Mouse (Mus musculus) olfactory bulb, adult 2 months (tissue): ENCODE measurements around the gene Camta1. TPM values are rescaled to one million over a fixed set of nuclear protein-coding genes. Genes with fewer than 3 reads are reported as not detected.
"Not testable (repeated sequence)": the region's sequence is repeated elsewhere in the genome, so short reads cannot be mapped to it uniquely, and the experiment has no call there.

Experiments
- H3K27ac ChIP-seq: fragments of 200-500 bp; 2 replicates; pipeline ENCODE4 v1.5.1; 2012; ENCODE audit warnings: low read depth, low read length; ENCODE audit not compliant: insufficient read depth
- H3K4me1 ChIP-seq: fragments of 200-500 bp; 2 replicates; pipeline ENCODE4 v1.6.1; 2012; ENCODE audit warnings: low read length; ENCODE audit not compliant: control insufficient read depth, insufficient read depth
- H3K4me3 ChIP-seq: fragments of 200-500 bp; 2 replicates; pipeline ENCODE4 v1.5.1; 2012; ENCODE audit warnings: mild to moderate bottlenecking, low read depth, low read length, moderate library complexity; ENCODE audit not compliant: insufficient read depth
- CTCF ChIP-seq: fragments of 200-500 bp; IDR thresholded peaks from 2 replicates; pipeline ENCODE4 v1.5.1; 2012; ENCODE audit warnings: low read depth, mild to moderate bottlenecking, low read length, moderate library complexity; ENCODE audit not compliant: insufficient read depth
- POLR2A ChIP-seq: fragments of 200-500 bp; IDR thresholded peaks from 2 replicates; pipeline ENCODE4 v1.6.1; 2012; ENCODE audit warnings: mild to moderate bottlenecking, low read depth, low read length, moderate library complexity; ENCODE audit not compliant: insufficient read depth
- WGBS: fragments of 180-500 bp; shearing (Covaris S2); methylation state at CpG from one replicate; pipeline ENCODE4 v1.1.7; 2018; 5-methylcytosine and 5-hydroxymethylcytosine counted together
- polyA plus RNA-seq: library from polyadenylated mRNA; stranded (reverse); fragments of >200 nt; gene quantifications from 2 replicates; pipeline ENCODE4 v1.2.4, GENCODE M21; 2012; ENCODE audit warnings: low replicate concordance; ENCODE audit not compliant: missing spikeins, insufficient read depth, insufficient read length

Camta1 gene
- polyA plus RNA-seq, 1 experiment: 363 TPM

- TF ChIP-seq POLR2A (peak; percentile 68), CTCF (no peak)
- Histone ChIP-seq H3K27ac (peak within 1 kb of the TSS; percentile 89), H3K4me3 (peak within 1 kb of the TSS; percentile 69), H3K4me1 (peaks cover 11% of the 10 kb centered on the region)
- WGBS: under 1% methylated on average over 78 of the region's 79 CpGs
These were observed 817.4 kb downstream of the Camta1 start, which contains the start of gene Per3 for GRCm38 (mm10) chr4:151044037-151044943. Gene Per3 (minus strand): TSS chr4:151044665.

- no peak for TF ChIP-seq CTCF
- no peak for TF ChIP-seq POLR2A
- WGBS: 8% methylated on average over 5 of the region's 5 CpGs
- Histone ChIP-seq H3K27ac (0 out of 2 replicates have a peak overlapping the region, but pooled peaks have one; percentile 2), H3K4me3 (peak overlapping the region; percentile 28; the same call in 1 of the 2 replicates), H3K4me1 (peaks cover 11% of the 10 kb centered on the region)
These were observed 818.4 kb downstream of the Camta1 start for GRCm38 (mm10) chr4:151043281-151043680.

- Histone ChIP-seq H3K4me3 (no peak overlapping the region), H3K4me1 (peaks cover 11% of the 10 kb centered on the region), H3K27ac (no peak overlapping the region)
- no peak for TF ChIP-seq POLR2A
- no peak for TF ChIP-seq CTCF
- WGBS: 29% methylated on average over 5 of the region's 5 CpGs
These were observed 820.2 kb downstream of the Camta1 start for GRCm38 (mm10) chr4:151041506-151041905.

DNA sequence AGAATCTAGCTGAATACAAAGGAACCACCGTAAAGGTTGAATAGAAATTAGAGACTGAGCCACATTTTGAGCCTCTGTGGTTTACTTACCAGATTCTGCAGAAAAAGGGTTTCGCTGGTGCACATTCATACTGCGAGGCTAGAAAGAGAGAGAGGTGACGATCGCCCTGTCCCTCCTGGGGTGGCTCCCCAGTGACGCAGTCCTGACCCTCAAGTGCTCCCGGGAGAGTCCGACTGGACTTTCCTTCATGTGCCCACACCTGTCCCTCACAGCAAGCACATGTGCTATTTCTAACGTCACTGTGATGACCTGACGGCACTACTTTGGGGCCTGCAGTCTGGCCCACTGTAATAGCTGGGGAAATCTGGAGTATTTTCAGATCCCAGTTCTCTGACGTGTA, 823.9 kb downstream of the Camta1 start:
- H3K4me3 ChIP-seq: no peak overlapping the region
- WGBS: 91% methylated on average over 11 of the region's 11 CpGs
- H3K27ac ChIP-seq: no peak overlapping the region
- TF ChIP-seq CTCF: no peak
- TF ChIP-seq POLR2A: no peak
- peaks cover 9% of the 10 kb centered on the region for H3K4me1 ChIP-seq

GRCm38 (mm10) chr4:151036521-151036920, 825.2 kb downstream of the Camta1 start:
- no peak overlapping the region for H3K4me3 ChIP-seq
- peaks cover 3% of the 10 kb centered on the region for H3K4me1 ChIP-seq
- no peak for TF ChIP-seq POLR2A
- TF ChIP-seq CTCF: no peak
- WGBS: 92% methylated on average over 7 of the region's 7 CpGs
- no peak overlapping the region for H3K27ac ChIP-seq

GRCm38 (mm10) chr4:151027001-151027400, 834.7 kb downstream of the Camta1 start:
- WGBS: 48% methylated on average over 6 of the region's 6 CpGs
- H3K4me3 ChIP-seq: no peak overlapping the region
- H3K27ac ChIP-seq: no peak overlapping the region
- no peaks in the 10 kb centered on the region for H3K4me1 ChIP-seq
- TF ChIP-seq POLR2A (no peak), CTCF (no peak)

- TF ChIP-seq CTCF (no peak), POLR2A (no peak)
- WGBS: 85% methylated on average over 9 of the region's 9 CpGs
These were observed 837.5 kb downstream of the Camta1 start for GRCm38 (mm10) chr4:151024152-151024551.

GRCm38 (mm10) chr4:151017356-151017755, 844.3 kb downstream of the Camta1 start:
- not testable (repeated sequence) for H3K27ac ChIP-seq, H3K4me1 ChIP-seq, H3K4me3 ChIP-seq
- WGBS: 95% methylated on average over 1 of the region's 1 CpGs

More at GRCm38 (mm10) chr4:151024152-151024551, 837.5 kb downstream of the Camta1 start:
- Histone ChIP-seq H3K27ac (no peak overlapping the region), H3K4me1 (no peaks in the 10 kb centered on the region), H3K4me3 (no peak overlapping the region)

DNA sequence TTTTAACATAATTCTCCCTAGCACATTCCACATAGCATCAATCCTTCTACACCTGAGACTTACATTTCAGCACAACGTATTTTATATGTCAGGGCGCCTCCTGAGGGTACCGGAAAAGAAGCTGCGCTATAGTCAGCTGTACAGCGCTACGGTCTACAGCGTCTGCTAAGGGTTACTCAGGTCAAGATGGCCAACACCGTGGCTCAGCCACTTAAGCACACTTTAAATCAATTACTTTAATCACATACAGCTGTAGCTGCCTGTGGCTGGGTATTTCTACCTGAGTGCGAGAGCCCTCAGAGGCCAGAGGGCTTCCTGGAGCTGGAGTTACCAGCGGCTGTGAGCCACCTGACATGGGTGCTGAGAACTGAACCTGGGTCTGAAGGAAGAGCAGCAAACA, 845.7 kb downstream of the Camta1 start:
- no peak overlapping the region for H3K27ac ChIP-seq
- no peaks in the 10 kb centered on the region for H3K4me1 ChIP-seq
- H3K4me3 ChIP-seq: no peak overlapping the region
- TF ChIP-seq CTCF (no peak), POLR2A (no peak)
- 94% methylated on average over 10 of the region's 10 CpGs for WGBS

GRCm38 (mm10) chr4:151010316-151010715, 851.4 kb downstream of the Camta1 start:
- Histone ChIP-seq H3K4me1 (no peaks in the 10 kb centered on the region), H3K27ac (no peak overlapping the region), H3K4me3 (no peak overlapping the region)
- WGBS: 94% methylated on average over 7 of the region's 7 CpGs
- no peak for TF ChIP-seq POLR2A
- no peak for TF ChIP-seq CTCF
